Mouse (Mus musculus) layer of hippocampus, postnatal 10 days (tissue): Measurements from ENCODE around the gene Plxnd1. TPM values are rescaled to one million over a fixed set of nuclear protein-coding genes. Genes with fewer than 3 reads are reported as not detected.
A peak's percentile ranks its signal among the peaks of the same experiment; 100 is the strongest.

Experiments used
- DNase-seq, 2 experiments: peaks; one replicate each; pipeline ENCODE4 v3.0.0; 2021; ENCODE audit warnings: low spot score in 2 of 2
- total RNA-seq, 2 experiments: library from RNA; stranded (reverse); gene quantifications; 2 replicates each; pipeline ENCODE4 v1.2.3; 2021

Gene Plxnd1
- total RNA-seq, 2 experiments from 2014 or later = 73.2 to 73.5 TPM

DNA sequence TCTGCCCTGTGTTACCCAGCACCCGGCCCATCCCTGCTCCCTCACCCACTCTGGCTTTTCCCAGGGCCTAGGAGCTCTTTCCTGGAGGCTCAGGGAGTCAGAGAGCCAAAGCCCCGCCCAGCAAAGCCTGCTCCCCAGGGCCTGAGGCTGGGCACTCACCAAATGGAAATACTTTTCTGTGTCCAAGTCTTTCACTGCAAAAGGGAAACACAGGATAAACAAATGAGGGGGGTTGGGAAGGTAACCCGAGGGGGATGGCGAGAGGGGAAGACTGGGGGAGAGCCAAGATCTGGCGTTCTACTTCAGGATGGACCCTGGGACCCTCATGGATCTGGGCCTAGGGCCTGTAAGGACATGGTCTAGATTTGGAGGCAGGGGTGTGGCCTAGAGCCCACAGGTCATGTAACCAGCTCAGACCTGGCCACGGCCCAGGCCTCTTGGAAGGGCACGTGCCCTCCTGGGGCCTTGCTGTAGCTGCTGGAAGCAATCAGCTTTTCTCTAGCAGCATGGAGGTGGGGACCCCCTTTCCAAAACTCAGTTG lies 35.6 kb downstream of the Plxnd1 start:
- DNase-seq = peak; percentile 53 to 58

DNA sequence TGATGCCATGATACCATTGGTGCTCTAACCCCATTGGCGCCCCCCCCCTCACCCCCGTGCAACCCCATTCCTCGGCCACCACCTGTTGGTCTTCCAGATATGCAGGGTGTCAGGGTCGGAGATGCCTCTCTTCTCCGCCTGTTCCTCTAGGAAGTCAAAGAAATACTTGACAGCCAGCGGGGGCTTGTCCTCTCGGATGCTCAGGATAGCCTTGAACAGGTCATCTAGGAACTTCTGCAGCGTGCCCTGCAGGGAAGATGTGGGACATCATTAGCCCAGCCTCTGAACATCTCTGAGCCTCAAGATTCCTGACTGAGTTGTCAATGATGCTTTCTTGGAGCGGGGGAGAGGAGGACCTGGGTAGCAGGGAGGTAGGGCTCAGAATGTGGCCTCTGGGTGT lies 36.4 kb downstream of the Plxnd1 start:
- no peak for DNase-seq

DNA sequence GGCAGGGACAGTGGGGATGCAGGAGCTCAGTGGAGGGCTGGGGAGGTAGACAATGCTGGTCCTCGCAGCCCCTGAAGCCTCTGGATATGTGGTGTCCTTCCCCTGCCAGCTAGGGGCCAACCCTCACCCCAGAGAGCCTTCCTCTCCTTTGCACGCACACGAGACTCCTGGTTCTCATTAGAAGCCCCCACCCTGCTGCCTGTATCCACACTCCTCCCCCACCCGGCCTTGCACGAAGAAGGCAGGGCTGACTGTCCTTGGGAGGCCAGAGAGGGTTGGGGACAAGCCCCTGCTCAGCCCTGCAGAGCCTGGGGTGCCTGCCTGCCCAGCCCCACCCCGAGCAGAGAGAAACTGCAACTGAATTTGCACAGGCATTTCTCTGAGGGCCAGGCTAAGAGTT lies 37.1 kb downstream of the Plxnd1 start:
- no peak for DNase-seq

DNA sequence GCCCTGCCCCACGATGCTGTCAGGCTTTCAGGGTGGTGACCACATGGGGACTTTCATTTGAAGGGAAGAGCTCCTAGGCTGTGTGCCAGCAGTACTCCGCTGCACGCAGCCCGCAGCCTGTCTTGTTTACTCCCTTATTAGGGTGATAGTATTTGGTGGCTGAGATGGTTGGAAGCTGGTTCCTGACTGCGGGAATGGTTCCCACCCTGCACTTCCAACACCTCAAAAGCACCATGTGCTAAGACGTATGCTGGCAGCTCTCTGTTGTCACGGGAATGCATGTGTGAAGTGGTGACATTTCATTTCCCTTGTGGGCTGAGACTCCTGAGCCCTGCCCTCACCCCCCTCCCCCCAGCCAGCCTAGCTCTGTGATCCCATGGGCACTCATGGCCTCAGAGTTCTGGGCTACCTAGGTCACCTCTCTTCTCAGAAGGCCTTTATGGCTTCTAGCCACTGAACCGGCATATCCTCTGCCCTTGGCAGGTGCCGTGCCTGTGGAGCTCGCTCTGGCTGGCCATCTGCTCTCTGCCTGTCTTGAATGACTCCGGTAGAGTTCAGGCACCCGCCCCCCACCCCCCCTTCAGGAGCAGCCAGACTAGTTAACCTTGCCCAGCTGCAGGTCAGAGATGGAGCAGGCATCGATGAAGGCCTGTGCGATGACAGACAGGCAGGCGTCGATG lies 37.7 kb downstream of the Plxnd1 start:
- DNase-seq = peak in 1 of 2 experiments; percentile 47

DNA sequence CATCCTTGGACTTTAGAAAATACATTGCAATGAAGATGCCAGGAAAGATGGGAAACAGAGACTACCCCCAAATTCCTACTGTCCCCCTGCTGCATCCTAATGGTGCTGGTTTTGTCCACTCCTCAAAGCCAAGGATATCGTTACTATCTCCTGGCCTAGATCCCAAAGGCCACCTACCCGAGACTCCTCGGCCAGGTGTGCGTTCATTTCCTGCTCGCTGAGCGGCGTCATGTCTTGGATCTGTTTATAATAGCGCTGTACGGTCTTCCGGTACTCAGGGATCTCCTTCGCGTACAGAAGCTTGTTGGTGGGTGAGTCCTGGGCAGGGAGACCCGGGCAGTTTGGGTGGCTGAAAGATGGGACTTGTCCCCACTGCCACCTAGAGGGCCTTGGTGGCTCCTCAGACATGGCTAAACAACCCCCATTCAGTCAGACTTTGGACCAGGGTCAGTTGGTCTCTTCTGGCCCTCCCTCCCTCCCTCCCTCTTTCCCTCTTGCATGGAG lies 38.3 kb downstream of the Plxnd1 start:
- DNase-seq = no peak

DNA sequence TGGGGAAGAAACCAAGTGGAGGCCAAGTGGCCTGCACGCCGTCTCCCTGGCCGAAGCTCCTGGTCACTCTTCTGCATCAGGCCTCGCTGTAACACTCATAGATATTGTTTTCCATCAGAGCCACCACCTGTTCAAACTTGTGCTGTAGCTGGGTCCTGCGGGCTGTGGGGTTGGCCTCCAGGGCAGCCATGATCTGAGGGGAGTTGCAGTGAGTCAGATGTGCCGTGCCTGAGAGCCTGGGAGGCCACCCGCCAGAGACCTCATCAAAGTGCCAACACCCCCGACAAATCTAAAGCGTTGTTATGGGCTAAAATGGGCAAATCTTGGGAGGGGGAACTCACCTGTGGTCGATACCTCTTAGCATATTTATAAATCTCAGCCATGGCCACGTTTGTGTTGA lies 39.1 kb downstream of the Plxnd1 start:
- DNase-seq = no peak

DNA sequence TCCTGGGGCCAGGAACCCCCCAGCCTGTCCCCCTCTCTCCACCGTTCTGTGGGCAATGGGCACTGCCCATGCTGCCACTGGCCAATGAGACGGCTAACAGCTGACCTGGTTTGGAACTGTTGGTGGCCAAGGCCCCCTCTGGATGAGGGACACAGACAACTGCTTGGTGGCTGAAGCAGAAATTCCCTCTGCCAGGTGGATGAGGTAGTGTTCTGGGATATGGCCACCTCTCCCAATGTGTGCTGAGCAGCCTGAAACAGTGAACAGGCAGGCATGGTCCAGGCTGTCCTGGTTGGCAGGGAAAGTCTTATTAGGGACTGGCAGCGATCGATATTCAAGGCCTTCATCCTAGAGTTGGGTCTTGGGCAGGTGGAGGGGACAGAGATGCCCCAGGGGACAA lies 39.6 kb downstream of the Plxnd1 start:
- no peak for DNase-seq

DNA sequence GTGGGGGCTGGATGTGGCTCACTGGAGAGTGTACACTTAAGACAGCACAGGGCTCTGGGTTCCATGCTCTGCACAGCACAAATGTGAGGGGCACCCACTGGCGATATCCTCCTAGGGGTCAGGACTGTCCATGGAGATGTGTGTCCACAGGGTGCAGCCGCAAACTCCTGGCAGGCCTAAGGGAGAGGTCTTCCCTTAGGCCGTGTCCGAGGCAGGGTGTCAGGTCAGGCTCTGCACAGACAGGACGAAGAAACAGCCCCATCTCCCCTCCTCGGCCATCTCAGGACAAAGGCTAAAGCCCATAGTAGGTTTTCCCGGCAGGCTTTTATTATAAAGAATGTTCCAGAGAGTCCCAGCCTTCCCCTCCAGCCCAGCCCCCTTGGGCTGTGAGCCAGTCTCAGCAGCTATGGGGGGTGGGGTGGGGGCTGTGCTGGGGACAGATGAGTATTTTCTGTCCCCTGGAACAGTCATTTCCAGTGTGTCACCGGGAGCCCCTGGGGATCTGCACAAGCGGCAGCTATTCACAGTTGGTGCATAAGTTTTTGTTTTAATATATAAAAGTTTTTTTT lies 40.2 kb downstream of the Plxnd1 start:
- DNase-seq = no peak

DNA sequence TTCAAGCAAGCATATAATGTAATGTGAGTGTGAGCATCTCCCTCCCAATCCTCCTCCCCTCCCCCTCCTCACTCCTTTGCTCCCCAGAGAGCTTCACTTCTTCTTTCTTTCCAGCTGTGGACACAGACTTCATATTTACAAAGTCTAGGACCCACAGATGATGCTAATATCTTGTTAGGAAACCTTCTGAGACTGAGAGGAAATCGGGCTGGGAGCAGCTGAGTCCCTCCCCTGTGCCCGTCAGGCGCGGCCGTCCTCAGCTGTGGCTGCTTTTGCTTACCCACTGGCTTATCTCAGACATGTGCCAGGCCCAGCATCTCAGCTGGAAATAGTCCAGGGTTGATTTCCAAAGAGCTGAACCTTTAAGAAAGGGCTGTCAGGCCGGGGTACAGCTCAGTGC lies 48.4 kb downstream of the Plxnd1 start:
- DNase-seq = no peak

DNA sequence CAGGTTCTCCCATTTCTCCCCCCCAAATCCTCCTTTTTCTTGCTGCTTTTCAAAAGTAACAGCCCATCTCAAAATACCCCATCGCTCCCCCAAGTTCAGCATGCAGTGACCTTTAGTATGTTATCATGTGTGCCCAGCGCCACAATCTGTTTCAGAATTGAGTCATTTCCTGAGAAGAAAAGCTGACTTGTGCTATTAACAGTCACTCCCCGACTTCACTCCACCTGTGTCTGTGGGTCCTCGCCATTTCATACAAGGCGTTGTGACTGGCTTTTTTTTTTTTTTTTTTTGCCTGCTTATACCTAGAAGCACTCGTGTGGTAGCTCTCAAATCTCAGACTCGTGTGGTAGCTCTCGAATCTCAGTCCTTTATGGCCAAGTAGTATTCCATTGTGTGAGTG lies 49.2 kb downstream of the Plxnd1 start:
- no peak for DNase-seq

DNA sequence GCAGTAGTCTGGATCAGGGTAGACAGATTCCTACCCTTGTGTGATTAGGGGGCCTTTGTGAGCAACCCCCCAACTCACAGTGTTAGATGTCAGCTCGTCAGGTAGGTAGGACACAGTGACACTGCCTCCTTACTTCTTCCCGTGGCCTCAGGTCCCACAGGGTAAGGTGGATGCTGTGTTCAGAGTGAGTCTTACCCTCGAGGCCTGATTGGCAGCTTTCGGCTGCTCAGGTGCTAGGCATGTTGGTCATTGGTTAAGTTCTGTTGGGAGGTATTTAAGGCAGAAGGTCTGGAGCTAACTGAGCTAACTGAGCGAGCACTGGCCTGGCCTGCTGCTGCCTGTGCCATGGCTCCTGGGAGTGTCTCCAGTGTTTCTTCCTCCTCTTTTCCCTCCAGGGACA lies 50.2 kb downstream of the Plxnd1 start, which contains the start of gene H1foo:
H1foo (plus strand) TSS at position 301 of the 400 bp plus-strand sequence.
- no peak for DNase-seq

DNA sequence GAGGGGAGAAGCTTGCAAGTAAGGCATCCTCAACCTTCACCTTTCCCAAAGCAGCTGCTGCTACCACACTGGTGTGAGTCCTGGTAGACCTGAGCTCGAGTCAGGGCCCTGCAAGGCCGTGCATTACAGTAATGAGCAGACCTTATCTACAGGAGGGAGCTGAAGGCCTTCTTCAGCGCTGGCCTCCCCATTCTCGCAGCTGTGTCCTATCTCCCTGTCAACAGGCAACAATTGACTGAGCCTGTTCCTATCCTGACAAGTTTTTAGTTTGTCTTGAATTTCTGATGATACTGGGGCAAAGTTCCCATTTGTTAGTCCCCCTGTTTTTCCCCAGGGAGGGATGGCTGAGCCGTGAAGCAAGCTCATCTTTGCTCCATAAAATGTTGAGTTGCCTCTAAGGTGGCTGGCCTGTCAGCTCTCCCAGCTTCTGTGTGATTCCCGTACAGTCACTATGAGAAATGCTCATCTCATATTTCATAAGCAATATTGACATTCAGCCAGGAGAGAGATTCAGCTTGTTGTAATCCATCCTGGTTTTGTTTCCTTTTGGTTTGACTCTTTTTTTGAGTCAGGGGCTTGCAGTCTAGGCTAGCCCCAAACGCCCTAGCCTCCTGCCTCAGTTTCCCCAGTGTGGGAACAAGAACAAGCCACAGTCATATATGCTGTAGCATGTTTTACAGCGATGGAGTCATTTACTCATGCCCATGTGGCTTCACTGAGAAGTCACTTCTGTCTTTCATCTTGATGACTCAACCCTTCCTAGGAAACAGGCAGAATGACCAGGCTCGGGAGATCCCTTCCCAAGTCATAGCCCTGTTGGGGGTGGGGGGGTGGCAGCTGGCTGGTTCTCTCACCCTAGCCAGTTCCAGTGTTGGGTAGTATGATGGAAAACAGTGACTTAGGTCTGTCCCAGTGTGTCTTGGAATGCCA lies 51.0 kb downstream of the Plxnd1 start:
- DNase-seq = no peak

DNA sequence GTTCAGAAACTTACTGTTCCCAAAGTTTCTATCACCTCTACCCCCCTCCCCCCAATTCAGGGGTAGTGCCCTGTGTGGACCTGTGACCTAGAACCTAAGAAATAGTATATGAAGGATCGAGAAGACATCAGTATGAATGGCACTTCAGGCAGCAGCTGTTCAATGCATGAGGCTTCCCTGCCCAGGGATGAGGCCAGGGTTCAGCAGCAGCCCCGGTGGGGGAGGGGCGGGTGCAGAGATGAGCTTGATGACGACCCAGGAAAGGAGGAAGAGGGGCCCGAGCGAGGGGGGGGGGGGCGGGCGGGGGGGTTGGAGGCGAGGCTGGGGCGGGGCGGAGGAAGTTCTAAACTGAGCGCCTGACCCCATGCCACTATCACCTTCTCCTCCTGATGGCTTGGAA lies 53.7 kb downstream of the Plxnd1 start:
- no peak for DNase-seq

DNA sequence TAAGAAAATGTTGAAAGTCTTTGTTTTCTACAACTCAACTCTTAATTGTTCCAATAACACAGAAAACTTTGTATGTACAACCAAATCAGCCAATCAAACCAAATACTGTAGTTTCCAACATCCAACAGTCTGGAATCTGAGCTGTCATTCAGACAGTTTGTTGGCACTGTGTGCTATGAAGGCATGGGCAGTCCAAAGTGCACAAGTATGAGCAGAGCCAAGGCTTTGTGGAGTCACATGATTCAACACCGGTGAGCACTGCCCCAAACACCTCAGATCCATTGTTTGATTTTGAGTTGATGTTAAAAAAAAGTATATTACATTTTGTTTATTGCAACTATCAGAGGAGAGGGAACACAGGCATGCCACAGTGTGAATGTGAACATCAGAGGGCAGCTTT lies 54.2 kb downstream of the Plxnd1 start:
- DNase-seq = no peak

DNA sequence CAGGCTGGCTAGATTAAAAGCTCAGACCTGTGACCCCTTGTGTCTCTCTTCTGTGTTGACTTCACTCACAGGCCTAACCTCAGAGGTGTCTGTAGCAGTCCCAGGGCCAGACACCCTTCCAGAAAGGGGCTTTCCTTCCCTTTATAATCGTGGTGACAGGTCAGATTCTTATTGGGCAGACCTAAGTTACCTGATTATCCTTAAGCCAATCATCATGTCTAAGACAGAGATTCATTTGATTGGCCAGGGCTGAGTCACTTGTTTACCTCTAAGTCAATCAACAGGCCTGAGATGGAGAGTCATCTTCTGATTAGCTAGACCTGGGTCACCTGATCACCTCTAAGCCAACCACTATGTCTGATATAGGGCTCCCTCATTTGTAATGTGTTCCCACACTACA lies 56.0 kb downstream of the Plxnd1 start:
- DNase-seq = no peak

DNA sequence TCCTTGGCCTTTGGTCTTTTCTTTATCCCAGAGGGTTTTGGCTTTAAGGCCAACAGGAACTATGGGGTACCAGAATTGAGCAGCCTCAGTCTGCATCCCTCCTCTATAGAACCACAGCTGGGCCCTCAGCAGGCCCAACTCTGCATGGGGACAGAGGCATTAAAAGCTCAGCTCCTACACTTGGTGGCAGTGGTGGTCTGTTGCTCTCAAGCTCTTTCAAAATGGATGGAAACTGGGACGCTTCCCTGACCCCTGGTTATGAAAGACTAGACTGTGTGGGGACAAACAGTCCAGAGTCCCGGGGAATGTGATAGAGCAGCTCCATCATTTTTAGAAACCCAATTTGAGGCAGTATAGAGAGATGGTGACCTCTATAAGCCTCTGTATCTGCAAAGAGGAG lies 56.8 kb downstream of the Plxnd1 start:
- no peak for DNase-seq

DNA sequence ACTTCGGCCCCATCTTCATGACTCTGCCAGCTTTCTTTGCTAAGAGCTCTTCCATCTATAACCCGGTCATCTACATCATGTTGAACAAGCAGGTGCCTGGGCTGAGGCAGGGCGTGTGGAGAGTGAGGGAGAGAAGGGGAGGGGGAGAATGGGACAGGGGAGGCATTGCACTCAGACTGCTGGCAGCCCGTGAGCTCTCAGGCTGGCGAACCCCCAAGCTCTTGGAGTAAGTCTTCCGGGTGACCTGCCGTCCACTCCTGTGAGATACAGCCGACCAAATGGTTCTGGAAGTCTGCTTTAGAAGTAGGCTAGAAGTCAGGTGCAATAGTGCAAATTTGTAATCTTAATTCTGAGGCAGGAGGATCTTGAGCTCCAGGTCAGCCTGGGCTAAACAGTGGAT lies 59.3 kb downstream of the Plxnd1 start:
- DNase-seq = no peak

DNA sequence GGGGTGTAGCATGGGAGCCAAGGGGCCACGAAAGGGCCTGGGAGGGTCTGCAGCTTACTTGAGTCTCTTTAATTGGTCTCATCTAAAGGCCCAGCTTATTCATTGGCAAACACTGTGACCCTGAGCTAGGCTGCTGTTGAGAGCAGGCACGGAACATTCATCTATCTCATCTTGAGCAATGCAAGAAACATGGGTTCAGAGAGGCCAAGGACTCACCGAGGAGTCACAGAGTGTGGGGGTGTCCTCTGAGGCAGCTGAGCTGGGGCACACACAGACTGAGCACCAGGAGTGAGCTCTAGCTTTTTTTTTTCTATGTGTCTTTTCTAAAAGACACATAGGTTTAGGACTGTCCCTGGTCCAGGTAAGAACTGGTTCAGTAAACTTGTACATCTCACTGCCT lies 62.4 kb downstream of the Plxnd1 start:
- DNase-seq = no peak

DNA sequence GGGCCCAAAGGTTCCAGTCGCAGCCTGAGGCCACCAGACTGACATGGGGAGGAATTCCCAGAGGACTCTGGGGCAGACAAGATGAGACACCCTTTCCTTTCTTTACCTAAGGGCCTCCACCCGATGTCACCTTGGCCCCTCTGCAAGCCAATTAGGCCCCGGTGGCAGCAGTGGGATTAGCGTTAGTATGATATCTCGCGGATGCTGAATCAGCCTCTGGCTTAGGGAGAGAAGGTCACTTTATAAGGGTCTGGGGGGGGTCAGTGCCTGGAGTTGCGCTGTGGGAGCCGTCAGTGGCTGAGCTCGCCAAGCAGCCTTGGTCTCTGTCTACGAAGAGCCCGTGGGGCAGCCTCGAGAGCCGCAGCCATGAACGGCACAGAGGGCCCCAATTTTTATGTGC lies 63.2 kb downstream of the Plxnd1 start, which contains the start of gene Rho:
Rho (plus strand) TSS at position 110 of the 400 bp plus-strand sequence.
- DNase-seq = no peak

DNA sequence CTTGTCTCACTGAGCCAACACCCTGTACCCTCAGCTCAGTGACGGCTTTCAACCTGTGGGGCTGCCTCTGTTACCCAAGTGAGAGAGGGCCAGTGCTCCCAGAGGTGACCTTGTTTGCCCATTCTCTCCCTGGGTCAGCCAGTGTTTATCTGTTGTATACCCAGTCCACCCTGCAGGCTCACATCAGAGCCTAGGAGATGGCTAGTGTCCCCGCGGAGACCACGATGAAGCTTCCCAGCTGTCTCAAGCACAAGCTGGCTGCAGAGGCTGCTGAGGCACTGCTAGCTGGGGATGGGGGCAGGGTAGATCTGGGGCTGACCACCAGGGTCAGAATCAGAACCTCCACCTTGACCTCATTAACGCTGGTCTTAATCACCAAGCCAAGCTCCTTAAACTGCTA lies 64.8 kb downstream of the Plxnd1 start:
- no peak for DNase-seq
